Mouse (Mus musculus) layer of hippocampus, postnatal 36 days (tissue): ENCODE results near the gene Aox1. TPM values are rescaled to one million over a fixed set of nuclear protein-coding genes. Genes with fewer than 3 reads are reported as not detected.

ENCODE experiments used
- DNase-seq, 2 experiments: peaks; one replicate each; pipeline ENCODE4 v3.0.0; 2022
- total RNA-seq, 2 experiments: library from RNA; stranded (reverse); gene quantifications; 2 replicates each; pipeline ENCODE4 v1.2.3; 2021

Gene Aox1
- total RNA-seq, 2 experiments from 2014 or later, result 3.0 to 4.2 TPM

DNA sequence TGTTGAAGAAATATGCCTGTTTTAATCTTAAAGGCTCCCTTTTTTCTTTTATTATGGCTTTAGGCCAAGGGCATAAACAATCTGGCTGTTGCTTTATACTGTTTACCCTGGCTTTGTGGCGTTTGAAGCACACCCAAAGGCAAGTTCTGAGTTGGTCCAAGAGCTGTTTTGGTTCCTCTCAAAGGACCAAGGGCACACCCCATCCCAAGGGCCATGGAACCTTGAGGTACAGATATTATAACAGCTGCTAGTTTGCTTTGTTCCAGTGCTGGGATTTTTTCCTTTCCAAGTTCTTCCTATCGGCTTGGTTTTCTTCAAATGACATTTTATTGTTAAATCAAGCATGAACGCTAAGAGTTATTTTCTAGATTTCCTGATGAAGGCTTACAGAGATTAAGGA, 35.9 kb downstream of the Aox1 start:
- no peak for DNase-seq

DNA sequence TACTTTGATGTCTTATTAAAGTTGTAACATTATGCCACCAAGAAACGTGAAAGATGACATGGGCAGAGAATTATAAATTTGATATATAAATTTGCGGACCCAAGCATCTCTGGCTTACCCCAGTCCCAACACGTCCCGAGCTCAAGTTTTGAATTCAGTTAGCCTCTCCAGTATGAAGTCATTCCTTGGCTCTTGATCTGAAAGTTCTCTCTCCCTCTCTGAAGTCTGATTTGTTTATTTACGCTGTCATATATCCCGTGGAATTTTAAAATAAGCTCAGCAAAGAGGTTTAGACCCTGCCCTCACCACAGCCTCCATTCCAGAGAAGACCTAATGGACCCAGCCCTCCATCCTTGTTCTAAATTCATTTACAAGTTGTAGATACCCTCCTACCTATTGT, 39.5 kb downstream of the Aox1 start:
- no peak for DNase-seq

DNA sequence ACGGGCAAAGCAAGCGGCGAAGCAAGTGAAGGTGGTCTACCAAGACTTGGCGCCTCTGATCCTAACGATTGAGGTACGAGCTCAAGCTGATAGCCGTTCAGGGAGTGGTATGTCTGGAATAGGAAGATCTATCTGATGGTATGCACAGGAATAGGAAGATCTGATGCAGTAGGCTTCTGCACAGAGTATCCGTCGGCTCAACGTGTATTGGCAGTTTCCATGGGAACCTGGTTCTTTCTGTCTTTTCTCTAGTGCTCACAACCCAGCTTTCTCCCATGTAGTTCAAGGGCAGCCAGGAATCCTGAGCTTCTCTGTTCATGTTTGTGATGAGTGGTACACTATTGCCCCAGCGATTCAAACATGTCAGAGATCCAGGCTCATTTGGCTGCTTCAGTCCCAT, 40.4 kb downstream of the Aox1 start:
- no peak for DNase-seq

- DNase-seq, result no peak
These were observed 41.3 kb downstream of the Aox1 start for GRCm38 (mm10) chr1:58071006-58071405.

GRCm38 (mm10) chr1:58071509-58071908, 41.8 kb downstream of the Aox1 start:
- no peak for DNase-seq

DNA sequence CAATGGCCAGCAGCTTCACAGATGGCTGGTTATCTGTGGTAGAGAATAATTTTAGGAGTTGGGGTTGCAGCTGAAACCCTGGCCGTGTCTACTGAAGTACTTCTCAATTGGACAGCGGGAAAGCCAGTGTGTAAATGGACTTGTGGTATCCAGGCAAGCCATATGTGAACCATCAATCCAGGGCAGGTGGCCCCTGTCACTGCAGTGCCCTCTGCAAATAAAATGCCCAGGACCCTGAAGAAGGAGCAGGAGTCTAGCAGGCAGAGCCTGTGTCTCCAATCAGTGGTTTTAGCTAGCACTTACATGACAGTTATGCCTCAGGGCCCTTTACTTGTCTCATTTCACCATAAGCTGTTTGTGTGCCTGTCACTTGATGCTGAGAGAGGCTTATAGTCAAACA, 42.7 kb downstream of the Aox1 start:
- no peak for DNase-seq

GRCm38 (mm10) chr1:58072991-58073730, 43.4 kb downstream of the Aox1 start:
- DNase-seq, result no peak

- no peak for DNase-seq
These were observed 44.5 kb downstream of the Aox1 start for GRCm38 (mm10) chr1:58074266-58074665.

DNA sequence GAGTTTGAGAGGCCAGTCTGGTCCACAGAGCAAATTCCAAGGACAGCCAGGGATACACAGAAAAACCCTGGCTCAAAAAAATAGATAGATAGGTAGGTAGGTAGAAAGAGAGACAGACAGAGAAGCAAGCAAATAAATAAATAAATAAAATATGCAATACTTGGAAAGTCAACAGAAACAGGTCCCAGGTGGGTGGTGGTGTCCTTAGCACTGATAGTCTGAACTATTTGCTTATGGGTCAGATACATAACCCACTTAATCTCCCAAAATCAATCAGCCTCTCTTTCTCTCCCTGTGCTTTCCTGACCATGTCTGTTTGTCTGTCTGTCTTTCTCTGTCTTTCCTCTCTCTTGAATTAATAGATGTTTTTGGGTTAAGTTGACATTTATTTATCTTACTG, 48.2 kb downstream of the Aox1 start:
- DNase-seq, result no peak

DNA sequence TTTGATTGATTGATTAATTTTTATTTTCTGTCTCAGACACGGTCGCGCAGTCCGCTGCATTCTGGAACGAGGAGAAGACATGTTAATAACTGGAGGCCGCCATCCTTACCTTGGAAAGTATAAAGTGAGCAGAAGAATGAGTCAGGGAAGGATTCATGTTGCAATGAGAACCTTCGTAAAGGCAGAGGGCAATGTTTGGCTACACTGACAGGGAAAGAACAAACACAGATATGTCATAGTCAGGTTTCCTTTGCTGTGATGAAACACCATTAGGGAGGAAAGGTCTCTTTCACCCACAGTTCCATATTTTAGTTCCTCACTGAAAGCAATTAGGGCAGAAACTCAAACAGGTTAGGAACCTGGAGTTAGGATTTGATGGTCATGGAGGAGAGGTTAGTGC, 48.7 kb downstream of the Aox1 start:
- DNase-seq, result no peak

GRCm38 (mm10) chr1:58079689-58080088, 50.0 kb downstream of the Aox1 start:
- DNase-seq, result no peak

- no peak for DNase-seq
These were observed 50.7 kb downstream of the Aox1 start for GRCm38 (mm10) chr1:58080446-58080845.

DNA sequence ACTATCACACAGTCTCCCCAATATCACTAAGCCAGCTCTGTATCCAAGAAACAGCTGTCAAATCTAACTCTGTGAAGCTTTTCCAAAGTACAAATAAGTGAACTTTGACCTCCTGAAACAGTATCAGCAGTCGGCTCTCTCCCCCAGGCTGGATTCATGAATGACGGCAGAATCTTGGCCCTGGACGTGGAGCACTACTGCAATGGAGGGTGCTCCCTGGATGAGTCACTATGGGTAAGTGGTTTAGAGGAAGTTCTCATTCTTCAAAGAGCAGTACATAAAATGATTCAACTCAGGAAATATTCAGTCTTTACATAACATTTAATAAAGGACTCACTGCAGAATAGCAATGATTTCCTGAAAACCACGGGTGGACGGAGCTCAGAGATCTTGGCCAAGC, 51.6 kb downstream of the Aox1 start:
- no peak for DNase-seq

GRCm38 (mm10) chr1:58089316-58089715, 59.6 kb downstream of the Aox1 start:
- DNase-seq, result no peak

GRCm38 (mm10) chr1:58090191-58090590, 60.5 kb downstream of the Aox1 start:
- no peak for DNase-seq

DNA sequence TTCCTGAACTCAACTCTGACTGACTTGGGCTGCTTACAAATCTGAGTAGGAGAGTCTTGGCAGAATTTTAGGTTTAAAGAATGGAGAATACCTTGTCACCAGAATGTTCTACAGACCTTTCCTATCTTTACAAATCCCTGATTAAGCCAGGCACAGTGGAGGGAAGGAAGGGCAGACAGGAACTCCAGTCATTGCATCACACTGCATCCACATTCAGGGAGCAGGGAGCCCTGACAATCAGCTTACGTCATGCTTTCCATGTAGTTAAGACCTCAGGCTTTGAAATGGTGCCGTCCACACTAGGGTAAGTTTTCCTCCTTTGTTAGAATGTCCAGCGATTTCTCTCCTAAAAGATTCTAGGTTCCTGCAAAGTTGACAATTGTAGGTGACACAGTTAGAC, 61.5 kb downstream of the Aox1 start:
- DNase-seq, result no peak

GRCm38 (mm10) chr1:58091992-58092560, 62.3 kb downstream of the Aox1 start:
- DNase-seq, result no peak

DNA sequence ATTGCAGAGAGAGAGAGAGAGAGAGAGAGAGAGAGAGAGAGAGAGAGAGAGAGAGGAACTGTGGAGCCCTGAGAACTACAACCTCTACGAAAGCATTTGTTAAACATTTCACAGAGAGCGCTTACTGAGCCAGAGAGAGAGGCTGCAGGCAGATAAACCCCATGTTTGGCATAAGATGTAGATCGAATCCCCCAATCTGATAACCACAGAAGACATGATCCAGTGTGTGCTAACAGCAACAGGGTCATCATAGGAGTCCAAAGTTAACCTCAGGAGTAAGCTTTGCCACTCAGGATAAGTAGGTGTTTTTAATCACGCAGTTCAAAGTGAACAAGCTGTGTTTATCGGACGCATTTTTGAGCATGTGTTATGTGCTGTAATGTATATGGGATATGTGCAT, 67.6 kb downstream of the Aox1 start:
- DNase-seq, result no peak

- DNase-seq, result no peak
These were observed 69.4 kb downstream of the Aox1 start for GRCm38 (mm10) chr1:58099119-58099518.

DNA sequence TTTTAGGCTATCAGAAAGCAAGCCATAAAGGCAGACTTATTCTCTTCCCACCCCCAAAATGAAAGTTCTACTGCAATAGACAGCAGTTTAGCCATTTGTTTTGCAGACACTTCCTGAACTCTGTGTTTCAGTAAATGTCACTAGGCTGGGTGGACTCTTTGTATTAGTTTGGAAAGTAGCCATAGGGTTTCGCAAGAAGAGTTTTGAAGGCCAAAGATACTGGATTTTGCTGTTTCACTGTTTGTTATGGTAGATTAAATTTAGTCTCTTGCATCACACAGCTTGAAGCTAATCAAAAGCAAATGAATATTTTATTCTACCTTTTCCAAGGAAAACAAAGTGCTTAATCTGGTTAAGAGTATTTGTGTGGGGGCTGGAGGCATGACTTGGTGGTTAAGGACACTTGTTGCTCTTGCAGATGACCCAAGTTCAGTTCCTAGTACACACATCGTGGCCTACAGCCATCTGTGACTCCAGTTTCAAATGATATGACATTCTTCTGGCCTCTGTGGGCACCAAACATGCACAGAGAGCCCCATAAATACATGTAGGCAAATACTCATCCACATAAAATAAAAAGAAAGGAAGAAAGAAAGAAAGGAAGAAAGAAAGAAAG, 71.9 kb downstream of the Aox1 start:
- no peak for DNase-seq

GRCm38 (mm10) chr1:58102494-58102893, 72.8 kb downstream of the Aox1 start:
- DNase-seq, result no peak

- no peak for DNase-seq
These were observed 76.0 kb downstream of the Aox1 start for GRCm38 (mm10) chr1:58105685-58106084.

DNA sequence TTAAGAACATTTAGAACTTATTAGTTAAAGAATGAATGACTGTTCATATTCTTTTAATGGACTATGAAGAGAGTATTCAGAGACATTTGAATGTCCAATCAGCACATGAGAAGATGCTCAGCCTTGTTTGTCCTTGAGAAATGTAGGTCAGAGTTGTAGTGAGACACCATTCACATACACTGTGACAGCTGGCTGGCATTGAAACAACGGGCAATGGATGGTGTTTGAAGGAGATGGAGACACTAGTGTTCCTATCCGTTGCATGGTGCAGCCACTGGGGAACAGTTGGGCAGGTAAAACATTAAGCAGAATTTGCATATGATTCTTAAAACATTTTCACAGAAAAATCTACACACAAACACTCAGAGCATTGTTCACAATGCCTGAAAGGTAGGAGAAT, 77.3 kb downstream of the Aox1 start:
- DNase-seq, result no peak

DNA sequence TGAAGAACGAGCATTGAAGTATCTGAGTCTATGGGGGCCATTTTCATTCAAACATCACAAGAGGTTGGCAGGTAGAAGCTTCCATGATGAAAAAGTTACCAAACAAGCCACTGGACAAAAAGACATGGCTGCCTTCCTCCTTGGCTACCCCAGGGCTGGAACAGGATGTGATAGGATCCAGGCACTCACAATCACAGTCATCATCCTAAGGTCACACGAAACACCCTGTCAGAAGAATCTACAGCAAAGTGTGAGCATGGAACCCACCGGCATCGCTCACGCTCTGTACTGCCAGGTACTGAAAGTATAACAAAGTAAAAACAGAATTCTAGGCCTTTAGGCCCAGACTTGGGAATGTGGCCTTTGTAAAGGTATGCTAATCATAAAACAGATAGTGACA, 80.5 kb downstream of the Aox1 start:
- no peak for DNase-seq
